Mouse (Mus musculus) urinary bladder, postnatal 14 days (tissue): ENCODE data around the gene Gse1.

ENCODE experiments used
- DNase-seq: peaks from one replicate; pipeline ENCODE4 v3.0.0; 2021; ENCODE audit warnings: low spot score

The Gse1 gene

GRCm38 (mm10) chr8:120485116-120485515, 256.9 kb downstream of the Gse1 start:
- no peak for DNase-seq

- DNase-seq: no peak
Measured at GRCm38 (mm10) chr8:120485551-120486476, 257.6 kb downstream of the Gse1 start.

- DNase-seq: peak; percentile 61
Measured at GRCm38 (mm10) chr8:120486477-120487376, 258.5 kb downstream of the Gse1 start.

- peak; percentile 66 for DNase-seq
Measured at GRCm38 (mm10) chr8:120487377-120487728, 259.1 kb downstream of the Gse1 start.

GRCm38 (mm10) chr8:120487729-120488510, 259.7 kb downstream of the Gse1 start:
- DNase-seq: peak; percentile 64

- DNase-seq: peak; percentile 50
Measured at GRCm38 (mm10) chr8:120488636-120489131, 260.4 kb downstream of the Gse1 start.

- peak; percentile 56 for DNase-seq
Measured at GRCm38 (mm10) chr8:120489142-120489754, 261.0 kb downstream of the Gse1 start.

- peak; percentile 33 for DNase-seq
Measured at GRCm38 (mm10) chr8:120489771-120490281, 261.6 kb downstream of the Gse1 start.

GRCm38 (mm10) chr8:120490354-120491141, 262.3 kb downstream of the Gse1 start:
- DNase-seq: peak; percentile 27

- no peak for DNase-seq
Measured at GRCm38 (mm10) chr8:120491166-120491793, 263.0 kb downstream of the Gse1 start.

- DNase-seq: peak; percentile 61
Measured at GRCm38 (mm10) chr8:120492193-120492880, 264.1 kb downstream of the Gse1 start.

- DNase-seq: no peak
Measured at GRCm38 (mm10) chr8:120492881-120493220, 264.6 kb downstream of the Gse1 start.

- DNase-seq: no peak
Measured at GRCm38 (mm10) chr8:120493508-120494464, 265.5 kb downstream of the Gse1 start.

GRCm38 (mm10) chr8:120494903-120495302, 266.6 kb downstream of the Gse1 start:
- DNase-seq: peak; percentile 78

- no peak for DNase-seq
Measured at GRCm38 (mm10) chr8:120495461-120495860, 267.2 kb downstream of the Gse1 start.

- no peak for DNase-seq
Measured at GRCm38 (mm10) chr8:120496478-120496877, 268.2 kb downstream of the Gse1 start.

- DNase-seq: no peak
Measured at GRCm38 (mm10) chr8:120497503-120497946, 269.3 kb downstream of the Gse1 start.

- DNase-seq: no peak
Measured at GRCm38 (mm10) chr8:120498349-120498831, 270.1 kb downstream of the Gse1 start.
